Mouse (Mus musculus) liver, postnatal 0 days (tissue): ENCODE results near the gene Tmem98. TPM values are rescaled to one million over a fixed set of nuclear protein-coding genes. Genes with fewer than 3 reads are reported as not detected.
A peak's percentile ranks its signal among the peaks of the same experiment; 100 is the strongest.

Experiments used
- ATAC-seq: fragments of 200-750 bp; cut with Nextera tagmentation; 2 replicates; pipeline ENCODE4 v1.8.0; 2017; ENCODE audit warnings: mild to moderate bottlenecking, moderate library complexity
- DNase-seq: peaks from one replicate; pipeline ENCODE4 v3.0.0-alpha.2; 2016
- H3K27ac ChIP-seq: fragments of 300-500 bp; sonication (generic); 2 replicates; pipeline ENCODE4 v1.5.1; 2014; ENCODE audit warnings: antibody characterized with exemption, moderate library complexity, mild to moderate bottlenecking, low read depth
- H3K27me3 ChIP-seq: fragments of 300-500 bp; sonication (generic); 2 replicates; pipeline ENCODE4 v1.6.1; 2014; ENCODE audit warnings: low read length, control low read depth, mixed read lengths; ENCODE audit not compliant: insufficient read depth
- H3K36me3 ChIP-seq: fragments of 300-500 bp; sonication (generic); replicated peaks from 2 replicates; pipeline ENCODE4 v1.6.1; 2014; ENCODE audit warnings: mild to moderate bottlenecking, control low read depth, low read length, moderate library complexity, mixed read lengths; ENCODE audit not compliant: insufficient read depth
- H3K4me1 ChIP-seq: fragments of 300-500 bp; sonication (generic); 2 replicates; pipeline ENCODE4 v1.6.1; 2014; ENCODE audit warnings: antibody characterized with exemption, mild to moderate bottlenecking, control low read depth; ENCODE audit not compliant: insufficient read depth
- H3K4me2 ChIP-seq: fragments of 300-500 bp; sonication (generic); 2 replicates; pipeline ENCODE4 v1.6.1; 2014; ENCODE audit warnings: low read depth, mild to moderate bottlenecking, low read length, moderate library complexity, mixed read lengths
- H3K4me3 ChIP-seq: fragments of 300-500 bp; sonication (generic); 2 replicates; pipeline ENCODE4 v1.5.1; 2014; ENCODE audit warnings: low read depth, low read length
- H3K9ac ChIP-seq: fragments of 300-500 bp; sonication (generic); replicated peaks from 2 replicates; pipeline ENCODE4 v1.6.1; 2014; ENCODE audit warnings: mild to moderate bottlenecking, moderate library complexity
- H3K9me3 ChIP-seq: fragments of 300-500 bp; sonication (generic); 2 replicates; pipeline ENCODE4 v1.6.1; 2016; ENCODE audit warnings: mild to moderate bottlenecking, control low read depth, low read length, mixed read lengths
- CTCF ChIP-seq: sonication (generic); IDR thresholded peaks from 2 replicates; pipeline ENCODE4 v1.5.1; 2016; ENCODE audit warnings: antibody characterized with exemption, low read depth
- EP300 ChIP-seq: IDR thresholded peaks from 2 replicates; pipeline ENCODE4 v1.6.1; 2016; ENCODE audit warnings: antibody characterized with exemption, low read depth, mild to moderate bottlenecking
- WGBS: fragments of 180-500 bp; shearing (Covaris S2); extraction: QIAGEN DNeasy Blood & Tissue Kit; methylation state at CpG from one replicate; pipeline ENCODE4 v1.1.7; 2014; ENCODE audit not compliant: insufficient replicate concordance; 5-methylcytosine and 5-hydroxymethylcytosine counted together
- polyA plus RNA-seq: library from polyadenylated mRNA; unstranded; fragments of >200 nt; fragmentation: Nextera tagmentation; extraction: Ambion mirVana; gene quantifications from 2 replicates; pipeline ENCODE4 v1.2.1, GENCODE M21; 2015

Tmem98 gene
- polyA plus RNA-seq, 1 experiment from 2014 or later: 21.5 TPM

DNA sequence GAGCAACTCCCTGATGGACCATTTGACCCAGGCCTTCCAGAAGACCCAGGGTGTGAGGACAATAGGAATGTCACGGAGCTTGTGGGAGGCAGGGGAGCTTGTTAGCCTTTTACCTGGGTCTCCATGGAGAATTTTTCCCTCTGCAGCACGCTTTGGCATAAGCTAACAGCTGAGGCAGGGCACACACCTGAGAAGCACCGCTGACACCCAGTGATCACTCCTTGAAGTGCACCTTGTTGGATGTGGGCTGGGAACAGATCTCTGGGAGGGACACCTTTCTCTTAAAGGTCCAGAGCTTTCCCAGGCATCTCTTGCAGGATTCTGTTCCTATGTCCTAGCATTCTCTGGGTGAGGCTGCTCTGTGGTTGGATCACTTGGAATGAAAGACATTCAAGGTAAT is 10.0 kb upstream of the Tmem98 start:
- TF ChIP-seq EP300 (no peak), CTCF (peak; percentile 75)
- WGBS: 56% methylated on average over 3 of the region's 3 CpGs
- Histone ChIP-seq H3K27ac (no peak overlapping the region), H3K9me3 (no peaks in the 10 kb centered on the region), H3K27me3 (no peaks in the 10 kb centered on the region), H3K4me2 (no peak overlapping the region), H3K9ac (no peak overlapping the region), H3K4me1 (no peaks in the 10 kb centered on the region), H3K4me3 (no peak overlapping the region), H3K36me3 (no peaks in the 10 kb centered on the region)
- ATAC-seq (no peak), DNase-seq (no peak)

DNA sequence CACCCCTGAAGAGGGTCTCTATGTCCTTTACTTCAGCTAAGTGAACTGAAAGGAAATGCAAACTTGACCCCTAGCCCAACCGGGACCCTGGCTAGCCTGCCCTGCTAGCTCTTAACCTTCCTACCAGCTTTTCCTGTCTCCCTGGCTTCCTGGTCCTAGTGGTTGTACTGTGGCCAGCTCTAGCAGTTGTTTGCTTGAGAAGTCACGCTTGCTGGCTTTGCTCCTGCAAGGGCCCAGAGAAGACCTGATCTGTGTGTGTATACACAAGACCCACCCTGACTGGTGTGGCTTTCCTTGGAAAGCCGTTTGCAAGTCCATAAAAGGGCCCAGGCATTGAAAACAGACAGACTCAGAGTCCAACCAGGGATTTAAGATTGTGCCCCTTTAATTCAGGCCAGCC is 7.3 kb upstream of the Tmem98 start:
- DNase-seq: no peak
- WGBS: 44% methylated on average over 3 of the region's 3 CpGs
- no peaks in the 10 kb centered on the region for H3K4me1 ChIP-seq
- no peaks in the 10 kb centered on the region for H3K9me3 ChIP-seq
- ATAC-seq: no peak
- H3K27ac ChIP-seq: no peak overlapping the region
- TF ChIP-seq CTCF (no peak), EP300 (no peak)
- no peaks in the 10 kb centered on the region for H3K36me3 ChIP-seq
- H3K9ac ChIP-seq: no peak overlapping the region
- H3K4me2 ChIP-seq: no peak overlapping the region
- no peak overlapping the region for H3K4me3 ChIP-seq
- H3K27me3 ChIP-seq: no peaks in the 10 kb centered on the region

DNA sequence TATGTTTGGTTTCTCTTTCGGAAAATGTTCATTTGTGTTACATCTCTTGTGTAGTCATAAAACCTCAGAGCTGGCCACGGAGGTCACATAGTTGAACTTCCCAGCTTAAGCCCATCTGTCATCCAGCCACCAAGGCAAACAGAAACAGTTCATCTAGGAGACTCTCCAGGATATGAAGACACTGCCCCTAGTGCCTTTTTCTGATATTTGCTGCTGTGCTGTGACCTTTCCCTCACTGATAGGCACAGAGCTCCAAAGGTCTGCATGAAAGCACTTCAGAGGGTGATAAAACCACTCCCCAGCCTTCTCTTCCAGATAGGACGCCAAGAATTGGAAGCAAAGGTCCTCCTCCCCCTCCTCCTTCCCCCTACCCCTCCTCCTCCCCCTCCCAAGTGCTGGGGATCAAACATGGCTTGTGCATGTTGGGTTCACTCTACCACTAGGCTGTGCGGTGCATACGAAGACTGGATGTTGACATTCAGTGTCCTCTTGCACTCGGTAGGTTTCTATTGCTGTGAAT is 1.4 kb upstream of the Tmem98 start:
- Histone ChIP-seq H3K4me2 (no peak overlapping the region), H3K36me3 (no peaks in the 10 kb centered on the region), H3K27ac (no peak overlapping the region), H3K4me1 (peaks cover 14% of the 10 kb centered on the region; the same call in 1 of the 2 replicates), H3K9ac (no peak overlapping the region), H3K9me3 (no peaks in the 10 kb centered on the region), H3K27me3 (0 out of 2 replicates have a peak, but pooled peaks cover 17% of the 10 kb centered on the region), H3K4me3 (no peak overlapping the region)
- DNase-seq (no peak), ATAC-seq (peak; percentile 68)
- TF ChIP-seq CTCF: peak; percentile 65
- no peak for TF ChIP-seq EP300
- WGBS: 48% methylated on average over 6 of the region's 6 CpGs

DNA sequence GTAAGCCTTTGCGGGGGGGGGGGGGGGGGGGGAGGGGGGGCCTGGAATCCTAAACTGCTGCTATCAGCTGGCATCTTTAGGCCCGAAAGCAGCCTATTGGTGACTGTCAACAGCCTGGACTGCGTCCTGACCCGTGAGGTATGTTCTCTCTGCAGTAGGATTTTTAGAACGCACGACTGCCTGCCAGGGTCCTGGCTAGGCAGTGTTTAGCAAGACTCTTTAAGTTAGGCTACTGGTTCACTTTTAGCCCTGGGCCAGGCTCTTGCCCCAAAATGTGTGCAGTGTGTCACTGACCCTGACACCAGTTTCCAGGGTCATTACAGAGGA is 346 bp upstream of the Tmem98 start:
- Histone ChIP-seq H3K4me2 (peak overlapping the region; percentile 89), H3K27ac (peak overlapping the region; percentile 61), H3K27me3 (0 out of 2 replicates have a peak, but pooled peaks cover 17% of the 10 kb centered on the region), H3K9me3 (no peaks in the 10 kb centered on the region), H3K4me1 (peaks cover 14% of the 10 kb centered on the region; the same call in 1 of the 2 replicates), H3K4me3 (peak overlapping the region; percentile 59), H3K9ac (peak overlapping the region; percentile 63), H3K36me3 (no peaks in the 10 kb centered on the region)
- DNase-seq (no peak), ATAC-seq (no peak)
- TF ChIP-seq CTCF (no peak), EP300 (no peak)
- WGBS: 48% methylated on average over 5 of the region's 6 CpGs

DNA sequence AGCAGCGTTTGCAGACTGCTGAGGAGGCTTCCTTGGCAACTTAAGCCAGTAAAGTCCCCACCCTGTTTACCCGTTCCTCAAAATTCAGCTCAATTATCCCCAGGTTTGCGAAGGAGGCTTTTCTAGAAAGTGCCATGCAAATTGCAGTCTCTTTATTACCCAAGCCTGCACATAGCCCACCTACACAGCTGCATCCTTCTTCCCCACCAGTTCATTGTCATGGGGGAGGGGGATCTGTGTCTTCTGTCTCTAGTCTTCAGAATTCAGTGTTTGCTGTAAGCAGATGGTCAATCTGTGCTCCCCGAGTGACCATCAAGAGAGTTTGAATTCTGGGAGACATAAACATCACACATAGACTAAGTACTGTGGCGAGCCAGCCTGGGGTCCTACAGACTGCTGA is 1.2 kb downstream of the Tmem98 start:
- WGBS: 37% methylated on average over 5 of the region's 5 CpGs
- 0 out of 2 replicates have a peak, but pooled peaks cover 17% of the 10 kb centered on the region for H3K27me3 ChIP-seq
- no peaks in the 10 kb centered on the region for H3K36me3 ChIP-seq
- ATAC-seq (no peak), DNase-seq (no peak)
- no peak overlapping the region for H3K9ac ChIP-seq
- peak overlapping the region; percentile 89 for H3K4me2 ChIP-seq
- peak overlapping the region; percentile 59; the same call in 1 of the 2 replicates for H3K4me3 ChIP-seq
- TF ChIP-seq EP300 (no peak), CTCF (no peak)
- no peaks in the 10 kb centered on the region for H3K9me3 ChIP-seq
- H3K27ac ChIP-seq: no peak overlapping the region
- H3K4me1 ChIP-seq: peaks cover 14% of the 10 kb centered on the region; the same call in 1 of the 2 replicates

DNA sequence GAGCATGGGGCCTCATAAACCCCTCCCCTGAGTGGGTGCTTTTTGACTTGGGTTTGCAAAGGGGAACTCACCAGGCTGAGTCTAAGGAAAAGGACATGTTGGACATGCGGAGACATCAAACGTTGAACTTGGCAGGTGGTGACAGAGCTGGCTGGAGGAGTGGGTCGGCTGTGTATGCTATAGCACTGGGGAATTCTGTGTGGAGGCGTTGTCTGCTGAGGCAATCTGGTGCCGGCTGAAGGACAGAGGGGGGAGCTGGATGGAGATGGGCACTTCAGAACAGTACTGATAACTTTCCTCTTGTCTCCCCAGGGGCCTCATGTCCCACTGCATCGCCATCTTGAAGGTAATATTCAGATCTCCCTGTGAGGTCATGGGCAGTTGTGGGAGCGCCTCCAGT is 5.4 kb downstream of the Tmem98 start:
- WGBS: 76% methylated on average over 7 of the region's 7 CpGs
- Histone ChIP-seq H3K9ac (no peak overlapping the region), H3K9me3 (no peaks in the 10 kb centered on the region), H3K36me3 (no peaks in the 10 kb centered on the region), H3K4me3 (no peak overlapping the region), H3K4me2 (no peak overlapping the region), H3K27ac (no peak overlapping the region), H3K27me3 (0 out of 2 replicates have a peak, but pooled peaks cover 11% of the 10 kb centered on the region), H3K4me1 (peaks cover 12% of the 10 kb centered on the region)
- no peak for DNase-seq
- ATAC-seq: no peak
- TF ChIP-seq CTCF: no peak
- no peak for TF ChIP-seq EP300
